Mouse (Mus musculus): ENCODE measurements around the gene Rnf38.

DNA sequence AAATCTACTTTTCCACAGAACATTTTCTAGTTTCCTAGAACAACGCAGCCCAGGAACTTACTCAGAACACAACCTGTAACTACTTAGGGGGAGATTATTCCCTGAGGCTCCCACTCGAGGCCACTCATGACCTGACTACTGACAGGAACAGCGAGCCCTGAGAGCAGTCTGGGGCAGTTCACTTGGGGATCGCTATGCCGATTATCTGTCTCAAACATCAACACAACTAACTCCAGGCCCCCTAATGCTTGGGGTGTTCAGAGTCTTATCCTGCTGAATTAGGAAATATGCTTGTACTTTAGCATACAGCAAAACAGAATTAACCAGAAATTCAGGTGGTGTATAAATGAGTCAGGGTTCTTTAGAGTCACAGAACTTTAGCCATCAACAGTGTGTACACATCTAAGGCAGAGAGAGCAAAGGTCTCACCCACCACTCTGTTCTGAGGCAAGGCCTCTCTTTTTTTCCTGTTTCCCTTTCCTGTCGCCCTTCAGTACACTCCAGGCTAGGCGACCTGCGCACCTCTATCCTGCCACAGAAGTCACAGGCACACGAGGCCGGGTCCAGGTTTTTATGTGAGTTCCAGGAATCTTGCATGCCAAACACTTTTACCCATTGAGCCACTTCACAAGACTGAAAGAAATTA lies 16.7 kb downstream of the Rnf38 start:
- TF ChIP-seq USF2 (IDR thresholded peaks at IDR 0.05; ENCODE audit: borderline replicate concordance in 1 of 2, insufficient read depth in 1 of 2, low read depth in 1 of 2, low read length in 2 of 2) (no peak), GABPA (IDR thresholded peaks at IDR 0.05; ENCODE audit: low read depth, low read length) (no peak), POLR2A (IDR thresholded peaks at IDR 0.05; ENCODE audit: control insufficient read depth in 1 of 2, insufficient read depth in 1 of 2, low read depth in 1 of 2, low read length in 2 of 2, poor library complexity in 1 of 2) (no peak), MAX (IDR thresholded peaks at IDR 0.05; ENCODE audit: low read length) (no peak), ZC3H11A (IDR thresholded peaks at IDR 0.05; ENCODE audit: low read depth, low read length) (no peak), CTCF (IDR thresholded peaks at IDR 0.05 in 2 of 3, conservative IDR thresholded peaks at IDR 0.05 in 1 of 3; ENCODE audit: control insufficient read depth in 1 of 3, insufficient read depth in 1 of 3, low read depth in 2 of 3, low read length in 3 of 3, poor library complexity in 1 of 3, severe bottlenecking in 1 of 3) (no peak), POLR2AphosphoS5 (IDR thresholded peaks at IDR 0.05; ENCODE audit: borderline replicate concordance, low read depth, low read length) (no peak)

All from MEL (cell line).